ENCODE assay signal across 8 mouse cellular contexts in genomic region chr4:144906001-144906889, GRCm38 (mm10). TPM values are rescaled to one million over a fixed set of nuclear protein-coding genes. Genes with fewer than 3 reads are reported as not detected.
DNase-seq lines count a peak whose midpoint lies in the region; ATAC-seq and TF ChIP-seq lines count a peak whose summit lies in the region.

No protein-coding gene starts in this region.

- H3K27ac ChIP-seq in brown adipose tissue, adult 24 weeks (replicated peaks; ENCODE audit: low read depth, low read length), result peak overlapping the region; percentile 92
- no peak overlapping the region for H3K27ac ChIP-seq in limb, embryonic 14.5 days (replicated peaks; ENCODE audit: low read depth, low read length)
- no peak overlapping the region for H3K27ac ChIP-seq in cerebellum, adult 2 months (ENCODE audit: insufficient read depth, low read length)

- no peak overlapping the region for H3K9ac ChIP-seq in limb, embryonic 14.5 days (ENCODE audit: low read depth, low read length, severe bottlenecking)

- no peak for TF ChIP-seq CTCF in cerebellum, adult 2 months (IDR thresholded peaks at IDR 0.05; ENCODE audit: borderline replicate concordance, insufficient read depth, low read depth, low read length)

- no peaks in the 10 kb centered on the region for H3K27me3 ChIP-seq in limb, embryonic 14.5 days (ENCODE audit: control insufficient read depth, insufficient read depth, low read length)
- H3K27me3 ChIP-seq in cerebellum, adult 2 months (ENCODE audit: control insufficient read depth, insufficient read depth, low read length), result no peaks in the 10 kb centered on the region

- no peak overlapping the region for H3K4me3 ChIP-seq in brown adipose tissue, adult 24 weeks (ENCODE audit: insufficient read depth, low read depth, low read length)
- H3K4me3 ChIP-seq in limb, embryonic 14.5 days (replicated peaks; ENCODE audit: low read length), result no peak overlapping the region
- H3K4me3 ChIP-seq in cerebellum, adult 2 months (replicated peaks; ENCODE audit: insufficient read depth, low read depth, low read length), result no peak overlapping the region

- WGBS in limb, embryonic 14.5 days, result 84% methylated on average over 8 of the region's 8 CpGs
- 69% methylated on average over 8 of the region's 8 CpGs for WGBS in cerebellum, adult 2 months

- DNase-seq in layer of hippocampus, adult 9-11 months, result peak; percentile 87
- DNase-seq in layer of hippocampus, adult 8-10 months (ENCODE audit: low spot score in 2 of 2), result no peak
- DNase-seq in heart, postnatal 25 days (ENCODE audit: low spot score), result peak; percentile 78
- DNase-seq in limb, embryonic 14.5 days (ENCODE audit: low spot score), result no peak
- DNase-seq in cerebellum, adult 2 months, result no peak
- DNase-seq in left cerebral cortex, adult 11 months (ENCODE audit: low spot score), result no peak

- 0 out of 2 replicates have a peak, but pooled peaks have one; percentile 27 for ATAC-seq in limb, embryonic 14.5 days (ENCODE audit: low FRiP score, low read depth)
- ATAC-seq in monocyte, adult 5-6 weeks (replicated peaks; ENCODE audit: insufficient number of reproducible peaks, low FRiP score, low TSS enrichment, poor library complexity, severe bottlenecking), result peak; percentile 64

- TF ChIP-seq POLR2A in limb, embryonic 14.5 days (IDR thresholded peaks at IDR 0.05; ENCODE audit: borderline replicate concordance, extremely low read depth, insufficient read depth, insufficient read length), result no peak
- TF ChIP-seq POLR2A in cerebellum, adult 2 months (IDR thresholded peaks at IDR 0.05; ENCODE audit: borderline replicate concordance, insufficient read depth, low read length), result no peak

- intact Hi-C loops in heart, postnatal 25 days (cut with DNase I), result loop anchor here (2.0 to 5.0 kb wide), 2 partner anchors 21 to 51 kb away; no protein-coding TSS in a partner anchor

- no peak overlapping the region for H3K4me2 ChIP-seq in limb, embryonic 14.5 days (replicated peaks; ENCODE audit: low read depth, low read length, severe bottlenecking)

- H3K36me3 ChIP-seq in limb, embryonic 14.5 days (ENCODE audit: control insufficient read depth, insufficient read depth, low read length), result peaks cover 33% of the 10 kb centered on the region

- H3K4me1 ChIP-seq in brown adipose tissue, adult 24 weeks (ENCODE audit: control insufficient read depth, insufficient read depth, insufficient read length, low read length), result peaks cover 90% of the 10 kb centered on the region
- peaks cover 7% of the 10 kb centered on the region; the same call in 1 of the 2 replicates for H3K4me1 ChIP-seq in limb, embryonic 14.5 days (ENCODE audit: control insufficient read depth, insufficient read depth, low read length)
- no peaks in the 10 kb centered on the region; the same call in 1 of the 2 replicates for H3K4me1 ChIP-seq in cerebellum, adult 2 months (ENCODE audit: control insufficient read depth, insufficient read depth, low read length)

- H3K9me3 ChIP-seq in limb, embryonic 14.5 days (ENCODE audit: control insufficient read depth, low read length), result no peaks in the 10 kb centered on the region

RNA-seq across cellular contexts. Expression of gene Dhrs3, which starts 13.6 kb away (rescaled TPM):
- 10 to 100 TPM; 28.7 to 41.1 (median 35.0) TPM for total RNA-seq in layer of hippocampus, adult 8-10 months (2022)
- polyA plus RNA-seq in brown adipose tissue, adult 24 weeks (2012; ENCODE audit: insufficient read depth, insufficient read length, missing spikeins), result 167 and 202 TPM in 2 replicates
- total RNA-seq in heart, postnatal 25 days (2021), result 100 to 1,000 TPM; 112 to 126 TPM
- polyA plus RNA-seq in limb, embryonic 14.5 days (2012; rRNA removed), result 69.7 and 80.0 TPM in 2 replicates
- polyA plus RNA-seq in limb, embryonic 14.5 days (2014; fragmentation: Nextera tagmentation; extraction: Ambion mirVana), result 121 and 134 TPM in 2 replicates
- total RNA-seq in monocyte, adult 5-6 weeks (2017), result 42.6 to 50.4 TPM (median 43.0 TPM) in 3 replicates
- polyA plus RNA-seq in cerebellum, adult 2 months (2012; rRNA removed), result 21.8 and 24.4 TPM in 2 replicates

Comparison
In these comparisons a context has a peak if more than half of its experiments do, and no peak if none do; other contexts are left out.
1. DNase-seq: peak in layer of hippocampus, adult 9-11 months (single experiment) and heart, postnatal 25 days (single experiment); none in layer of hippocampus, adult 8-10 months (0 of 2), limb, embryonic 14.5 days (single experiment), cerebellum, adult 2 months (0 of 2) and left cerebral cortex, adult 11 months (single experiment).